Mouse (Mus musculus) layer of hippocampus, adult 9-11 months (tissue): ENCODE data around the gene Adamtsl5.
A peak's percentile ranks its signal among the peaks of the same experiment; 100 is the strongest.

Experiments used
- DNase-seq: peaks from one replicate; pipeline ENCODE4 v3.0.0; 2022

The Adamtsl5 gene

DNA sequence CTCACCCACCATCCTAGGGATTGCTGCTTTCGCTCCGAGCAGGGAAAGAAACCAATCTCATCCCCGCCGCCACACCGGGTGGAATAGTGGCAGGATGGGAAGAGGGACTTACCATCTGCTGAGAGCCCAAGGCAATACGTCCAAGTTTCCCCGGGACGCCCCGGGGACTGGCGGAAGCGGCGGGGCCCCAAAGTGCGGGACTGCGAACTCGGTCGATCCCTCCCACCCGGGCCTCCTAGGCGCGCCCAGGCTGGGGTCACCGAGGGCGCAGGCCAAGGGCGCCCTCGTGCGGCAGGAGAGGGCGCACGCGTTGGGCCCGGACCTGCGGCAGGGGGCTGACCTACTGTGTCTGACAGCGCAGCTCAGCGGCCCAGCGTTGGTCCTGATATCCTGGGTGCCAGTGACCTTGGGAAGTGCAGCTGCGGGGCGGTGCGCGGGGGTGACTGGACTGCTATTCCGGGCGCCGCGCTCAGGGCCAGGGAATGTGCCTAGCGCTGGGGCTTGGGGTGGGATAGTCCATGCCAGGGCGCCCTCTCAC lies at the start of gene Adamtsl5:
TSS of gene Adamtsl5 (minus strand) at position 169 of the 538 bp plus-strand sequence.
- no peak for DNase-seq

DNA sequence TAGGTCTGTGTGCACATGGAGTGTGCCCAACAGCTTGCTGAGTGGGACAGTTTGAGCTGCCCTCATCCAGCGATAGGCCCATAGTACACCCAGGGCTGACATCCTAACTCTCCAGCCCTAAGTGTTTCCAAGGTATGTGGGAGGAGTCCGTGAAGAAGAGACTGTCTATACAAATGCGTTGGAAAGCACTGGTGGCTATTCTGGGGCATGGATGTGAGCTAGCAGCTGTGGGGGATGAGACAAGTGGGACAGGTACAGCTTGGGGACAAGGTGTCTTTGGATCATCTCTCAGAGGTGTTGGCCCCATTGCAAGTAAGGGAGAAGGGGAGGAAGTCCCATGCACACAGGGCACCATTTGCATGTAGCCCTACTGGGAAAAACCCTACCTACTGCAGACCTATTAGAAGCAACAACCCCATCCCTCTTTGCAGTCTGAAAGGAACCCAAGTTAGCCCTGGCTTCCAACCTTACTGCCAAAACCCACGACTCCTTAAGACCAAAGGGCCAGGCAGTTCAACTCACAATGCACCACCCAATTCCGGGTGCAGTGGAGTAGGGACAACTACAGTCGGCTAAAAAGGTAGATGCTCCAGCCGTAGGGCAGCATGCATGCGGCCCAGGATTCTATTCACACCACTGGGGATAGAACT lies 49.4 kb upstream of the Adamtsl5 start:
- no peak for DNase-seq

- no peak for DNase-seq
Measured at GRCm38 (mm10) chr10:80396822-80397523, 48.8 kb upstream of the Adamtsl5 start.

GRCm38 (mm10) chr10:80395025-80395627 lies 46.9 kb upstream of the Adamtsl5 start:
- no peak for DNase-seq

DNA sequence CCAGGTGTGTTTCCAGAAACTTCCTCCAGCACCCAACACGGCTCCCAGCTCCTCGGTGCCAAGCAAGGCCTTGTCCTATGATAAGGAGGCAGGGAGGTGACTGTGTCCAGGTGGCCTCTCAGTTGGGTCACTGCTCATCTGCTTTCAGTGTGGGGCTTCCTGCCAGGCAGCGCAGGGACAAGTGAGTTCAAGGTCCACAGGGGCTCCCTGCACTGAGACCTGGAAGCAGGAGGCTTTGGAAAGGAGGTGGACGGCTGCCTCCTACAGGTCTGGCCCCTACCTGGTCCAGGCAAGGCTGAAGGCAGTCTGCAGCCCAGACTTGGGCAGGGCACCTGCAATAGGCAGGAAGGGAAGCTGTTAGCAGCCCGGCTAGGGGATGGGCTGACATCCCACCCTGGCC lies 44.5 kb upstream of the Adamtsl5 start:
- DNase-seq, result no peak

DNA sequence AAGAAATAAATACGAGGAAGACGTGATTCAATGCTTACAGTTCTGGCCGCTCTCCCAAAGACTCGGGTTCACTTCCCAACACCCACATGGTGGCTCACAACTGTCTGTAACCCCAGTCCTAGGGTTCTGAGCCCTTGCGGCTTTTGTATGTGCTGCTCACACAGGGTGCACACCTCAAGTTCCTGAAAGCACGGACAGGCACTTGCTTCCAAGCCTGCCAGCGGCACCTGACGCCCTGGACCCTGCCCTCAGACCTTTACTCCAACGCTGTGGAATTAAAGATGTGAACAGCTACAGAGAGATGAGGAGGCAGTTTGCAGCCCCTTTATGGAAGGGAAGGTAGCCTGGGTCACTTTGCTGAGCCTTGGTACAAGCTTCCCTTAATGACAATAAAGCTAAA lies 42.5 kb upstream of the Adamtsl5 start:
- no peak for DNase-seq

DNA sequence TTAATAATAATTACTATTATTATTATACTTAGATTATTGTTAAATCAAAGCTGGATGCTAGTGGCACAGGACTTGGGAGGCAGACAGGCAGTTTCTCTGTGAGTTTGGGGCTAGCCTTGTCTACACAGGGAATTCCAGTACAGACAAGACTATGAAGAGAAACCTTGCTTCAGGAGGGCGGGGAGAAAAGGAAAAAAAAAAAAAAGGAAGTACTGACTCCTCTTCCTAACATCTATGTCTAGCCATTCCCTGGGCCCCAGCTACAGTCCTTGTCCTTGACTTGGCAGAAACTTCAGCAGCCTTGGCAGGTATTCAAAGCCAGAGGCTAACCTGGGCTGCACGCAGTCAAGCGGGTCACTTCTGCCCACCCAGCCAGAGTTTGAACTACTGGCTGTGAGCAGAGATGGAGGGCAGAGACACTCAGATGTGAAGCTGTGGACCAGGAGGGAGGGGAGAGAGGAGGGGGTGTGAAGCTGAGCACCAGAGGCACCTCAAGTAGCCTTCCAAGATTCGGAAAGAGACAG lies 41.0 kb upstream of the Adamtsl5 start:
- DNase-seq, result no peak

DNA sequence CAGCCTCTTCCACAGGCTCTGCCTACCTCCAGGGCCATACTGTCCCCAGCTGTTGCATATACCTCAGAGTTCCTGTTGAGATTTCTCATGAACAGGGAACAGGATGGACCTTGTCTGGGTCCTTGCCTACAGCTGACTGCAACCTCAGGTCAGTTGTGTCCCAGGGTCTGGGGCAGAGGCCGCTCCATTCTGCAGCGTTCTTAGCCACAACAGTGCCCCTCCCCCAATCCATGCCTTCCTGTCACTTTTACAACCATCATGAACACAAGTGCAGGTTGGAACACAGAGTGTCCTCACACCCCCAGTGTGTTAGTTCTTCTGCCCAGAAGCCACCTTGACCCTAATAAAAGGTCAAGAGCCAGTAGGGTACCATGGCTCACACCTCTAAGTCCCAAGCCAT lies 40.5 kb upstream of the Adamtsl5 start:
- DNase-seq, result no peak

- DNase-seq, result peak; percentile 84
Measured at GRCm38 (mm10) chr10:80387522-80387959, 39.3 kb upstream of the Adamtsl5 start, which contains the start of gene Mex3d. Gene Mex3d (minus strand): TSS chr10:80387659.

DNA sequence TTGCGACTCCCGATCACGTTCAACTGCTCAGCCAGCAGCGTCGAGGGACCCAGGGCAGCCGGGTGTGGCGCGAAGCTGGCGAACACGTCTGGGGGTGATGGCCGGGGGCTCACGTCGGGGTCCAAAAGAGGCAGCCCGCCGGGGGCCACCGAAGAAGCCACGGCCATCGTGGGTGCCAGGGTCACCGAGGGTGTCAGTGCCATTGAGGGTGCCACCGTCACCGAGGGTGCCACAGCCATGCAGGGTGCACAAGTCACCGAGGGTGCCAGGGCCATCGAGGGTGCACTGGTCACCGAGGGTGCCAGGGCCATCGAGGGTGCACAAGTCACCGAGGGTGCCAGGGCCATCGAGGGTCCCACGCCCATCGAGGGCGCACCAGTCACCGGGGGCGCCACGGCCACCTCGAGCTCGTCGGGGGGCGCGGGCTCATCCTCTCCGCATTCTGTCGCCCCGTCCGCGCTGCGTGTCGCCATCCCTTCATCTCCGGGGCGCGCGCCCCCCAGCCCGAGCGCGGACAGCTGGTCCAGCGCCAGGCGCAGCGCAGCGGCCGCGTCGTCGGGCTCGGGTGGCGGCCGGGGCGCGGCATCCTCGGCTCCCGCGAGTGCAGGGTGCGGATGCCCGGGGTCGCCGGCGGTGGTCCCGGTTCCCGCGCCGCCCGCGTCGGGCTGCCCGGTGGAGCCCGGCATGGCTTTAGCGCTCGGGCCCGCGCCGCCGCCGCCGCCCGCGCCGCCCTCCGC lies 38.7 kb upstream of the Adamtsl5 start:
- DNase-seq, result no peak

GRCm38 (mm10) chr10:80385811-80386734 lies 37.9 kb upstream of the Adamtsl5 start:
- DNase-seq, result no peak

GRCm38 (mm10) chr10:80385310-80385709 lies 37.1 kb upstream of the Adamtsl5 start:
- no peak for DNase-seq

DNA sequence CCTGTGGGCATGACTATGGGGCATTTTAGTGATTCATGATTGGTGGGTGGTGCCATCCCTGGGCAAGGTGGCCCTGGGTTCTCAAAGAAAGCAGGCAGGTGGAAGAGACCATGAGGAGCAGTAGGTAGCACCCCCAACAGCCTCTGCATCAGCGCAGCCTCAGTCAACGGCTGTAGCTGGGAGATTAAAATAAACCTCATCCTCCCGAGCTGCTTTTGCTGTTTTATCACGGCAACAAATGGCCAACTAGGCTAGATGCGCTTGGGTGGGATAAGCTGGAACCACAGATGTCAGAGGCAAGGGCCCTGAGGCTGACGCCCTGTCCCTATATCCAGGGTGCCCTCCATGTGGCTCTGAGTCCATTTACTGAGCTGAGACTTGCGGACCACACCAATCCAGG lies 36.5 kb upstream of the Adamtsl5 start:
- no peak for DNase-seq

DNA sequence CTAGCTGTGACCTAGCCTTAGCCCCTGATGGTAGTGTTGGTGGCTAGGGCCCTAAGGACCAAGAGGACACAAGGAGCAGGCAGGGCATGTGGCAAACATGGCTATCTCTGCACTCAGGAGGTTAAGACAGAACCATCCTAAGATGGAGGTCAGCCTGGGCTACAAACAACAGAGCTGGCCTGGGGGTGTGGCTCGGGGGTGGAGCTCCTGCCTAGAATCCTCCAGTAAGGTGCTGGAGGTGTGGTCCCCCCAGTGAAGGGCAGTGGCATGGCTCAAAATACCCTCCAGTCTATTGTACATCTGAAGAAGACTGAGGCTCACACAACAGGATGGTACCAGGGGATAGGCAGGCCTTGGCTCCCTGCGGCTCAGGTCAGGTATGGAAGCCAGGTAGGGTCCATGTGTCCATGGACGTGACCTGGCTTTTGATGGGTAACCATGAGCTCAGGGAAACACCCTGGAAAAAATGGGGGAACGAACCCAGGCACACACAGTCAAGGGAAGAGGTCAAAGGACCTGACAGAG lies 36.0 kb upstream of the Adamtsl5 start:
- DNase-seq, result no peak

GRCm38 (mm10) chr10:80383431-80383830 lies 35.2 kb upstream of the Adamtsl5 start:
- DNase-seq, result no peak

- no peak for DNase-seq
Measured at GRCm38 (mm10) chr10:80382641-80383365, 34.6 kb upstream of the Adamtsl5 start.

GRCm38 (mm10) chr10:80377716-80378115 lies 29.5 kb upstream of the Adamtsl5 start:
- DNase-seq, result no peak

DNA sequence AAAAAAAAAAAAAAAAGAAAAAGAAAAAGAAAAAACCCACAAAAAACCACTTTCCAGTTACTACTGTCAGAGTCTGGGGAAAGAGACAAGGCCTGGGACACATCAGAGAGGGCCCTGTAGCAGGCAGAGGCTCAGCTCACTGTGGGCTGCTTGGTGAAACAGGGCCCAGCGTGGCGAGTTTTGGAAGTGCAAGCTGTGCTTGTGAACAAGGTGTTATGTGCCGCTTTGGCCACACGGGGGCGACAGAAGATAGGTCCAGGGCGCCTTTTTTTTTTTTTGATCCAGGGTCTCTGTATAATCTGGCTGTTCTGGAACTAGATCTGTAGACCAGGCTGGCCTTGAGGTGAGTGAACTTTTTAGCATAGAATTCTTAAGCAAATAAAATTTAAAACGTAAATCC lies 27.9 kb upstream of the Adamtsl5 start:
- peak; percentile 91 for DNase-seq

- DNase-seq, result no peak
Measured at GRCm38 (mm10) chr10:80374063-80374462, 25.9 kb upstream of the Adamtsl5 start.

GRCm38 (mm10) chr10:80372706-80373105 lies 24.5 kb upstream of the Adamtsl5 start:
- DNase-seq, result peak; percentile 66

GRCm38 (mm10) chr10:80371983-80372382 lies 23.8 kb upstream of the Adamtsl5 start:
- no peak for DNase-seq
